9 mouse cellular contexts compared by ENCODE assay signal in genomic region chr12:58924025-58924424, GRCm38 (mm10).
DNase-seq lines count a peak whose midpoint lies in the region; ATAC-seq lines count a peak whose summit lies in the region.
"Had no signal": no experiment of that assay in that cellular context is flagged by ENCODE, and none has a peak within 500 bp of the region (broad histone marks: within the 10 kb centered on the region; RNA-seq: fewer than 3 reads in every experiment).

No protein-coding gene starts in this region.

- ATAC-seq in embryonic facial prominence, embryonic 14.5 days (ENCODE audit: low read depth) = no peak
- ATAC-seq in neural tube, embryonic 14.5 days (ENCODE audit: low read depth) = peak; percentile 49; the same call in 1 of the 2 replicates

- H3K27ac ChIP-seq in embryonic facial prominence, embryonic 14.5 days (replicated peaks; ENCODE audit: low read depth, low read length) = no peak overlapping the region
- no peak overlapping the region for H3K27ac ChIP-seq in neural tube, embryonic 14.5 days (ENCODE audit: low read depth, low read length)

- no peaks in the 10 kb centered on the region for H3K36me3 ChIP-seq in embryonic facial prominence, embryonic 14.5 days (ENCODE audit: control insufficient read depth, insufficient read depth, low read length)
- H3K36me3 ChIP-seq in neural tube, embryonic 14.5 days (ENCODE audit: control insufficient read depth, insufficient read depth, low read length) = no peaks in the 10 kb centered on the region

- H3K9ac ChIP-seq in embryonic facial prominence, embryonic 14.5 days (ENCODE audit: low read depth, low read length) = no peak overlapping the region
- no peak overlapping the region for H3K9ac ChIP-seq in neural tube, embryonic 14.5 days (replicated peaks; ENCODE audit: low read depth, low read length)

- H3K4me1 ChIP-seq in embryonic facial prominence, embryonic 14.5 days (ENCODE audit: control insufficient read depth, insufficient read depth, low read length) = no peaks in the 10 kb centered on the region
- H3K4me1 ChIP-seq in neural tube, embryonic 14.5 days (ENCODE audit: control insufficient read depth, insufficient read depth, low read length) = no peaks in the 10 kb centered on the region

- H3K4me3 ChIP-seq in embryonic facial prominence, embryonic 14.5 days (ENCODE audit: low read depth, low read length) = no peak overlapping the region
- H3K4me3 ChIP-seq in neural tube, embryonic 14.5 days (ENCODE audit: low read depth, low read length) = no peak overlapping the region
- H3K4me3 ChIP-seq: erythroblast, embryonic 14.5 days had no signal

- H3K9me3 ChIP-seq in embryonic facial prominence, embryonic 14.5 days (ENCODE audit: control insufficient read depth, low read length) = no peaks in the 10 kb centered on the region
- no peaks in the 10 kb centered on the region for H3K9me3 ChIP-seq in neural tube, embryonic 14.5 days (ENCODE audit: control insufficient read depth, low read length)

- peak; percentile 56 to 57 for DNase-seq in cerebellum, postnatal 10 days
- no peak for DNase-seq in cerebellum, adult 9-10 months
- peak; percentile 13 for DNase-seq in ovary, postnatal 14 days (ENCODE audit: low spot score)
- DNase-seq in ovary, adult 18-20 months (ENCODE audit: low spot score) = no peak
- peak; percentile 19 for DNase-seq in embryonic facial prominence, embryonic 14.5 days (ENCODE audit: low spot score)
- DNase-seq in layer of hippocampus, postnatal 10 days (ENCODE audit: low spot score in 2 of 2) = peak; percentile 75 to 80
- no peak for DNase-seq in MN1 (ENCODE audit: low spot score)

- H3K27me3 ChIP-seq in embryonic facial prominence, embryonic 14.5 days (replicated peaks; ENCODE audit: control insufficient read depth, insufficient read depth, low read length) = no peaks in the 10 kb centered on the region
- no peaks in the 10 kb centered on the region for H3K27me3 ChIP-seq in neural tube, embryonic 14.5 days (ENCODE audit: control insufficient read depth, insufficient read depth, low read length)

- 61% methylated on average over 3 of the region's 3 CpGs for WGBS in embryonic facial prominence, embryonic 14.5 days
- WGBS in neural tube, embryonic 14.5 days = 74% methylated on average over 3 of the region's 3 CpGs

- no peak overlapping the region for H3K4me2 ChIP-seq in embryonic facial prominence, embryonic 14.5 days (ENCODE audit: low read depth, low read length)
- no peak overlapping the region for H3K4me2 ChIP-seq in neural tube, embryonic 14.5 days (ENCODE audit: low read depth, low read length)

Comparison
In these comparisons a context has a peak if more than half of its experiments do, and no peak if none do; other contexts are left out.
1. DNase-seq: peak in cerebellum, postnatal 10 days (2 of 2), ovary, postnatal 14 days (single experiment), embryonic facial prominence, embryonic 14.5 days (single experiment) and layer of hippocampus, postnatal 10 days (2 of 2); none in cerebellum, adult 9-10 months (single experiment), ovary, adult 18-20 months (single experiment) and MN1 (single experiment).